Mouse (Mus musculus) embryo, embryonic 11 days (tissue): ENCODE measurements around the gene Abcb4.
"Not testable (repeated sequence)": the region's sequence is repeated elsewhere in the genome, so short reads cannot be mapped to it uniquely, and the experiment has no call there.

Experiments
- DNase-seq: peaks from one replicate; pipeline ENCODE4 v3.0.0-alpha.2; 2015

The Abcb4 gene

DNA sequence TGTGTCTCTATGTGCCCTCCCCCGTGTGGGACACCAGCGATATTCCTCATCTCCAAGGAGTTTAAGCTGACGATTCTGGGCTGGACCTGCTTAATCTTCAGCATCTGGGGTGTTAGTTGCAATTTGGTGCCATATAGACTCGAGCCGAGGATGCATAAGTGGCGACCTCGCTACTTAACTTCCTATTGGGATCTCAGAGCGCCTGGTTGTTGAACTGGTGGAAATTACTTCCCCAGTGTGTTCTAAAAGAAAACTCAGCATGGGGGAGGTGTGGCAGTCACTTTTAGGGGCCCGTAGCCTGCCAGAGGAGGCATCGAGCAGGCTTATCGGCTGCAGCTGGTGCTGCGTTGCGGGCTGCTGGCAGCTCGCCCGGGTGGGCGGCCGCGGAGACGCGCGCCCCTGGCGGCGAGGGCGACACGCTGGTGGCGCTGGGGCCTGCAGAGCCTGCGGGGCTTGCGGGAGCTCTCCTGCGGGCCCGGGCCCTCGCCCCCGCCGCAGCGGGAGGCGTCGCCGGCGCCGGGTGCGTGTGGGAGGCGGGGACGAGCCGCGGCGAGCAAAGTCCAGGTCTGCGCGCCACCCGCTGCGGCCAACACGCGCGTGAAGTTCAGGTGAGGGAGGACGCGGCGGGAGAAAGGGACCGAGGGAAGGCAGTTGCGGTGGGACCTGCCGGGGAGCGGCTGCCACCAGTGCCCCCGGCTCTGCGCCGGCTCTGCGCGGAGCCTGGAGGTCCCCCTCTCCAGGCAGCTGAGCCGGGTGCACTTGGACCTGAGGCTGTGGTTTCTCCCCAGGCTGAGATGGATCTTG is at the start of gene Abcb4:
Gene Abcb4, plus strand, starts transcription at position 418 of the 804 bp plus-strand sequence.
- DNase-seq = peak; percentile 80

DNA sequence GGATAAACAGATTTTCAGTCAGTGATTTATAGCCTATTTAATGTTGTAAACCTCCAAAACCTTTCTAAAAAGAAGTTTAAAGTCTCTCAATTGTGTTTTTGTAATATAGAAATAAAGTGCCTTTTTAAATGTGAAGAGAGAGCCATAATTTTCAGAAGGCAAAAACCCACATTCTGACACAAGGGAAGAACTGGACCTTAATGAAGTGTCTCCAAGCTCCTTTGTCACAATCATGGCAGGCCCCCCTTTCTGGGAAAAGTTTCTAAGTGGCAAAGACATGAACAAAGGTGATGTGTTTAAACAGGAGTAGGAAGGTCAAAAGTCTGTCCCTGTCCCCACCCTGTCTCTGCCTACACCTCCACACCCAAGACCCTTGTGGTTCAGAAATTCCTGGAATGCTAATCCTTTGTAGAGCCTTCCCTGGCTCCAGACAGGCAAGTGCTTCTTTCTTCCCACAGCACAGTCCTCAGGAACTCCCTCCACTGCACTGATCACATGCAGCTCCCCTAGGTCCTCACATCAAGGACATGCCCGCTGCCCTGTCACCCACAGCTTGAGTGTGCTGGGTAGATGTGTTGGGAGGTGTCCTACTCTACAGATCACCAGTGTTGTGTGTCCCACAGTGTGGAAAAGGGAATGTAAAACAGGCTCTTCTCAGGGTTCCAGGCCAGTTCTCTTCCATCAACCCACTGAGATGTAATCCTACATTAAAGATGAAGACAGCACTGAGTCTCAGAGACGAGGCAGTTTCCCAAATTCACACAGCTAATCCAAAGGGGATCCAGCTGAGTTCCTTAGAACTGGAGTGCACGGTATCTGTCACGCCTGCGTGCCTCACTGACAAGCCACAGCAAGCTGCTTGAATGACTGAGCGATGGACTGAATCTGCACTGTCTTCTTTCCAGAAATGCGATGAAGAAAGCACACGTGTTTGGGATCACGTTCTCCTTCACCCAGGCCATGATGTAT is 44.6 kb upstream of the Abcb4 start:
- DNase-seq = not testable (repeated sequence)

DNA sequence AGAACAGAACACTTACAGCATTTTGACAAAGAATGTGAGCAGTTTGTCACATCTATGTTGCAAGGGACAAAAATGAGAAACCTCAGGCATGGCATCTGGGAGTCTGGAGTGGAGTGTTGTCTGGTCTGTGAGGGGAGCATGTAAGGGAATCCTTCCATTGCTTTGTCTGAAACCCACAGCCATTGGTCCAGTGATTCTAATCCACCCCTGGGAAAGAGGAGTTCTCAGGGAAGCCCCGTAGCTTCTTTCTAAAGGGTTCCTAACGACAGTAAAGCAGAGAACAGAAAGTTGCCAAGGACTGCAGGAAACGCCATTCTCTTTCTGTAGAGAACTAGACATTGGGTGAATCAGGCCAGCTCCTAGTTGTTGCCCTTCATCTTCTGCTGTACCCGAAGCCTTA is 42.7 kb upstream of the Abcb4 start:
- DNase-seq = no peak

- DNase-seq = no peak
These were observed 36.3 kb upstream of the Abcb4 start for GRCm38 (mm10) chr5:8857201-8857600.

DNA sequence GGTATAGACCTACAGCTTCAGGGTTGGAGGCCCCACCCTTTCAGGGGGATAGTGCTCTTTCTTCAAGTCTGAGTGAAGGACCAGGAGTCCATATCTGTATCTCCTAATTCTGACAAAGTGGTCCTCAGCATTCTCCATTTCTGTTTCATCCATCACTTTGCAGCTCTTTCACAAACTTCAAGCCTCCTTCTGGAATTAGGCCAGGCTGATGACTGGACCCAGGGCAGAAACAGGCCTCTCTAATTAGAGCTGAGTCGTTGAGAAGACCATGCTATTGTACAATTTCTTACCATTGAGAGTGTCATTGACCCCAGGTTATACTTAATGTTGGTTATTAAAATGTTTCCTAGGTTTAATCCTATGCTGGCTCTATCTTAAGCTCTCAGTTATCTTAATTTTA is 31.7 kb upstream of the Abcb4 start:
- DNase-seq = no peak

DNA sequence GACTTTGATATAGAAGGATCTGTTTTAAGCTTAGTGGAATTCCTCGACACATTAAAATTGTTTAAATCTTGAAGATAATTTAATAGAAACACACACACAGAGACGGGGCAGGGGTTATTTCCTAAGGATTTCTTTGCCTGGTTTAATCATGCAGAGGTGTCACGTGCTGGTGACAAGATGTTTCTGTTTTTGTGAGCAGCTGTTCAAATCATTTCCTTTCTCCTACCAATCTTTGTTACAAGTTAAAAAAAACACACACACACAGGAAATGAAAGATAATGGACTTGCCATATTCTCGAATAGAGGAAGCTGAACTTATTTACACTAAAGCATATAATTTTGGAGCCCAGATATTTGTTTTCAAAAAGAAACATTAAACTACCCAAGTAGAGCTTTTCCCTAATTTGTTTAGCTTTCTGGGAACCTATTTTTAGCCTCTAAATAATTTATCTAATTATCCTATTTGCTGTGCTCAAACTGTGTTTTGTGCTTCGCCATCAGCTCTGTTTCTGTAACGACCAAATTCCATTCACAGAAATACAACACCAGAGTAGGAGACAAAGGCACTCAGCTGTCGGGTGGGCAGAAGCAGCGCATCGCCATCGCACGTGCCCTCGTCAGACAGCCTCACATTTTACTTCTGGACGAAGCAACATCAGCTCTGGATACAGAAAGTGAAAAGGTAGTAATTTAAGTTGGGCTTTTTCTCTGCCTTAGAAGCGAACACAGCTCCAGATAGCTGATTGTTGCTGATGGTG is 29.8 kb upstream of the Abcb4 start:
- DNase-seq = no peak

GRCm38 (mm10) chr5:8865630-8866029 is 27.9 kb upstream of the Abcb4 start:
- not testable (repeated sequence) for DNase-seq

DNA sequence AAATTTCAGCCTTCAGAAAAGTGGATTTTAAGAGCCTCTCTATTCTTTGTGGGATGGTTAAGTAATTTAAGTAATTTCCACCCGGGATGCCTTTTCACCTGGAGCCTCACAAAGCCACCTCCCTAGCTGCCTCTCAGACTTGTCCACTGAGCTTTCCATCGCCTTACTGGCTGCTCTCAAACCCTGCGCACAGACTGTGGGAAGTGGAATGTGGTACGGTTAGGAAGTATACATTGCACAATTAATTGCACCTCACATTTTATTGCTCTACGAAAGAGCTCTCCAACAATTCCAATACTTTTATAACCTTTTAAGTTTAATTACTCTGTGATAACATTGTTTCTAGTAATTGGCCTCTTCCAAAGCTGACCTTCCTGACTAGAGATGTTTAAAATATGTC is 27.2 kb upstream of the Abcb4 start:
- DNase-seq = no peak

- DNase-seq = peak; percentile 60
These were observed 25.5 kb upstream of the Abcb4 start for GRCm38 (mm10) chr5:8868019-8868418.

DNA sequence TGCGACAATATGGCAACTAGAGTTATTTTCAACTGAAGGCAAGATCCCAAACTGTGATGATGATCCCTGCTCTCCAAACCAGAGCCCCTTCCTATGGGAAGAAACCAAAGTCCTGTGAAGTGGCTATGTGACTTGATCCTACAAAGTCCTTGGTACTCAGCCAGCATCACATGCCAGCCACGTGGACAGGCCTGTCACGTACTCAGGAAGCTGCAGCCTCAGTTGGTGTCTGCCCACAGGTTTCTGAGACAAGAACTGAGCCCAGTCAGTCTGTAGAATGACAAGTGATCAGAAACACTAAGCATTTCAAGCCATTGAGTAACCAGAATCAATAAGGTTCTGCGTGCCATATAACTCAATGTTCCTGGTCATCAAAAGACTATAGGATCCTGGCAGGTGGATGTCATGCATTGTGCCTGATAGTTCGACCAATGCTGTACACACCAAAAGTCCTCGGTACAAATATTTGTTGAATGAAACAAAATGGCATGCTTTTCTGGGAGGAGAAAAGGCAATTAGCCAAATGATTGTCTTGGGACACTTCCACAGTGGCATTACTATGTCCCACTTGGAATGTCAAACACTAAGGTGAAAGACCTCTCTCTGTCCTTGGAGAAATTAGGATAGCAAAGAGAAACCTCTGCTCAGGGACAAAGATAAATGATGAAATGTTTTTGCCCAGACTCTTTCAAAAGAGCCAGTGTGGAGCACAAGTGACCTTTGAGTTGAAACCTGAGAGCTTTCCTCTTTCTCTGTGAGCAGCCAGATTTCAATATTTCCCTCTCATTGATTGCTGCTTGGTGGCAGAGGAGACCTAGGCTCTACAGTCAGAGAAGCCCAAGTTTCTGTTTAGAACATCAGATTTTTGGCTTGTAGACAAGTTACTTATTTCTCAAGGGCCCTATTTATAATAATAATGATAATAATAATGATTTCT is 20.3 kb upstream of the Abcb4 start:
- no peak for DNase-seq

- DNase-seq = no peak
These were observed 16.4 kb upstream of the Abcb4 start for GRCm38 (mm10) chr5:8877086-8877485.

DNA sequence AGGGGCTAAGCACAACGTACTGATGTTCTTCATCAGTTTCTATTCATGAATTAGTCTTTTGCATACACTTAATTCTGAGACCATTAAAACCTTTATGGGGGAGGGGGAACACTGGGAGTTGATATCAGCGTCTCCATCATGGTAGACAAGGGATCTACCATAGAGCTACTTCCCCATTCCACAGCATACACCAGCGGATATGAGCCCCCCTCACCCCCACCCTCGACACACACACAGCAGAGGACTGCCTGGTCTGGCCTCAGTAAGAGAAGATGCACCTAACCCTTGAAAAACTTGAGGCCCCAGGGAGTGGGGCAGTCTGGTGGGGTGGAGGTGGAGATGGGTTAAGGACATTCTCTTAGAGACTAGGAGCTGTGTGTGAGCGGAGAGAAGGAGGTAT is 15.7 kb upstream of the Abcb4 start:
- no peak for DNase-seq

DNA sequence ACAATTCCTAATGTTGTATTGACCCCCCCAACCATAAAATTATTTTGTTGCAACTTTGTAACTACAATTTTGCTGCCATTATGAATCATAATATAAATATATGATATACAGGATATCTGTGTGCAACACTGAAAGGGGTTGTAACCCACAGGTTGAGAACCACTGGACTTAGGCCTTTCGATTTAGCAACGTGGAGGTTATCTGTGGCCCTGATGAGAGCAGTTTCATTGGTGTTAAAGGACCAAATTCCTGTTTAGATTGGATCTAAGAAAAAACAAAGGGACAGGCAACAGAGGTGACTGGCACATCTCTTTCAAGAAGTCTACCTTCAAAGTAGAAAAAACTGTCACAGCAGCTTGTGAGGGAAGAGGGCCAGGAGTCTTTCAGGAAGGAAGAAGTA is 7.7 kb upstream of the Abcb4 start:
- DNase-seq = no peak

GRCm38 (mm10) chr5:8894104-8894425 is 548 bp downstream of the Abcb4 start:
- no peak for DNase-seq

GRCm38 (mm10) chr5:8894641-8895490 is 1.3 kb downstream of the Abcb4 start:
- DNase-seq = no peak

DNA sequence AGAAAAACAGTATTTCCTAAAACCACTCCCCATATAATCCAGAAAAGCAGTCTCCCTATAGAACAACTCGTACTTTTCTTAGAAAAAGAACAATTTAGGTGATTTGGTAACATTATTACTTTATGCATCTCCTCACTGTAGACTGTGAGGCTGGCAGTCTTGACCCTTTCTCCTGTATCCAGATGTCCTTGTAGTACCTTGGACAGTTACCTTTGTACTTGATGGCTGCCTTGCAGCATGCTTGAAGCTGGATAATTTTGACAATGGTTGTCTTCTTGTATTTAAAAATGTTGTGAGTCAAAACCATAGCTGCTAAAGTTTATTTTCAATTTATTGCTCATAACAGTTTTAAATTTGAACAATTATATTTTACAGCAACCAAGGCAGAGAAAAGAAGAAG is 2.7 kb downstream of the Abcb4 start:
- peak; percentile 29 for DNase-seq

DNA sequence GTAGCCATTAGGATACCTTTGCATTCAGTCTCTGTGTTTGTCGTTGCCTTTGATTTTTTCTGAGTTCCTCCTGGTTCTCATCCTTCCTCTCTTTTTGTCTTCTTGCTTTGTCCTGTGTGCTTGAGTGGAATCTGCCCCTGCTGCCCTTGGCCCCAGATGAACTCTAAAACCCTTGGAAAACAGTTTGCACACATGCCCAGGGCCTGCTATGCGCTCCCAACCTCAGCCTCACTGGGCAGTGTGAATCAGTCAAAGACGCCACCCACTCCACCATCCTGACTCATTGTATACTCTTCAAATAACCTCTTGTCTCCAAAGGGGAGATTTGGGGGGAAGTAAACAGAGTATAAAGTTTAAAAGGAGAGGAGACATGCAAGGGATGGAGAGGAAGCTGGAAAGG is 4.7 kb downstream of the Abcb4 start:
- DNase-seq = no peak

- no peak for DNase-seq
These were observed 7.5 kb downstream of the Abcb4 start for GRCm38 (mm10) chr5:8901001-8901400.

GRCm38 (mm10) chr5:8902141-8902817 is 8.8 kb downstream of the Abcb4 start:
- DNase-seq = no peak

DNA sequence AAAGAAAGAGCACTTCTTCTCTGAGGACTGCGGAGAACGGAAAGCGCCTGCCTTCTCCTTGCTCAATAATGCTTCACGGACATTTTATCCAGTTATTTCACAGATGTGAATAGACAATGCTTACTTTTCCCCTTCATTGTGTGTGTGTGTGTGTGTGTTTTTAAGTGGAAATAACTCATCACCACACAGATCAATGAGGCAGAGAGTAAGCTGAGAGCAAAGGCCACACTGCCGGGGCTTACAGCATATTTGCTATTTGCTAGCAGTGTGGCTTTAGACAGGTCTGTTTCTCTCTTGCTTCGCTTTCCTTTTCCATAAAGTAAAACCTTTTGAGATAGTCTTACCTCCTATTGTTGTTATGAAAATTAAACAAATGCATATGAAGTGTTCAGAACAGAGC is 11.0 kb downstream of the Abcb4 start:
- DNase-seq = no peak
